Mouse (Mus musculus): ENCODE measurements around the gene Muc20.

The Muc20 gene

GRCm38 (mm10) chr16:32797426-32797689, at the start of gene Muc20:
Gene Muc20, minus strand, starts transcription at chr16:32797435.
- DNase-seq (ENCODE audit: low read depth, low spot score), result no peak

- no peak for DNase-seq (ENCODE audit: low read depth, low spot score)
Measured at GRCm38 (mm10) chr16:32831501-32831900, 34.3 kb upstream of the Muc20 start.

GRCm38 (mm10) chr16:32829104-32829503, 31.9 kb upstream of the Muc20 start:
- no peak for DNase-seq (ENCODE audit: low read depth, low spot score)

- DNase-seq (ENCODE audit: low read depth, low spot score), result no peak
Measured at GRCm38 (mm10) chr16:32826521-32826920, 29.3 kb upstream of the Muc20 start.

GRCm38 (mm10) chr16:32825380-32825779, 28.1 kb upstream of the Muc20 start:
- DNase-seq (ENCODE audit: low read depth, low spot score), result no peak

- DNase-seq (ENCODE audit: low read depth, low spot score), result no peak
Measured at GRCm38 (mm10) chr16:32824061-32824460, 26.8 kb upstream of the Muc20 start.

GRCm38 (mm10) chr16:32823487-32823886, 26.3 kb upstream of the Muc20 start:
- no peak for DNase-seq (ENCODE audit: low read depth, low spot score)

- no peak for DNase-seq (ENCODE audit: low read depth, low spot score)
Measured at GRCm38 (mm10) chr16:32822881-32823280, 25.6 kb upstream of the Muc20 start.

- DNase-seq (ENCODE audit: low read depth, low spot score), result no peak
Measured at GRCm38 (mm10) chr16:32822450-32822827, 25.2 kb upstream of the Muc20 start.

GRCm38 (mm10) chr16:32821772-32822449, 24.7 kb upstream of the Muc20 start:
- DNase-seq (ENCODE audit: low read depth, low spot score), result no peak

- no peak for DNase-seq (ENCODE audit: low read depth, low spot score)
Measured at GRCm38 (mm10) chr16:32818441-32818840, 21.2 kb upstream of the Muc20 start.

- DNase-seq (ENCODE audit: low read depth, low spot score), result no peak
Measured at GRCm38 (mm10) chr16:32818036-32818435, 20.8 kb upstream of the Muc20 start.

GRCm38 (mm10) chr16:32815160-32815605, 17.9 kb upstream of the Muc20 start:
- DNase-seq (ENCODE audit: low read depth, low spot score), result peak; percentile 55

- peak; percentile 60 for DNase-seq (ENCODE audit: low read depth, low spot score)
Measured at GRCm38 (mm10) chr16:32814539-32814938, 17.3 kb upstream of the Muc20 start.

GRCm38 (mm10) chr16:32813771-32814170, 16.5 kb upstream of the Muc20 start:
- DNase-seq (ENCODE audit: low read depth, low spot score), result no peak

- peak; percentile 81 for DNase-seq (ENCODE audit: low read depth, low spot score)
Measured at GRCm38 (mm10) chr16:32813362-32813761, 16.1 kb upstream of the Muc20 start.

- DNase-seq (ENCODE audit: low read depth, low spot score), result peak; percentile 91
Measured at GRCm38 (mm10) chr16:32812888-32813361, 15.7 kb upstream of the Muc20 start.

- DNase-seq (ENCODE audit: low read depth, low spot score), result no peak
Measured at GRCm38 (mm10) chr16:32810321-32810720, 13.1 kb upstream of the Muc20 start, which contains the start of gene Smbd1. Gene Smbd1, minus strand, starts transcription at chr16:32810477.

GRCm38 (mm10) chr16:32807408-32808185, 10.4 kb upstream of the Muc20 start:
- DNase-seq (ENCODE audit: low read depth, low spot score), result no peak

GRCm38 (mm10) chr16:32805151-32805550, 7.9 kb upstream of the Muc20 start:
- no peak for DNase-seq (ENCODE audit: low read depth, low spot score)

GRCm38 (mm10) chr16:32803901-32804300, 6.7 kb upstream of the Muc20 start:
- DNase-seq (ENCODE audit: low read depth, low spot score), result peak; percentile 95

GRCm38 (mm10) chr16:32803252-32803853, 6.1 kb upstream of the Muc20 start:
- DNase-seq (ENCODE audit: low read depth, low spot score), result peak; percentile 80

All from R1 (cell line).